ENCODE assay signal across 20 mouse cellular contexts in the genomic region with DNA sequence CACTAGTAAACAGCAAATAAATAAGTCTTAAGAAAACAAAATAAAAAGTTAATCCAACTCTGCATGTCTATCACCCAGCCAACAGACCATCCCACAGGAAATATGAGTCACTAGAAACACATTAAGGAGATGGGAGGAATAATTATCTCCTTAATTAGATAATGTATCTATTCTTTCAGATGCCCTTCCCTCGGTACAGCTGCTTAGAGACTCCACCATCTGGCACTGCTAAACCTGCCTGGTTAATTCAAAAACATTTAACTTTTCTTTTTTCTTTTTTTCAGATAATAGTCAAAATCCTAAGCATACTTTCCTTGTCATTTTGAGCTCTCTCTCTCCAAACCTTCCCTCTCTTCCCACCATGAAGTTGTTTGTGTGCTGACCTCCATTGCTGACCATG.
"Had no signal": no experiment of that assay in that cellular context is flagged by ENCODE, and none has a peak within 500 bp of the region (broad histone marks: within the 10 kb centered on the region; RNA-seq: fewer than 3 reads in every experiment).

No protein-coding gene starts in this region.

- H3K4me1 ChIP-seq: kidney, embryonic 15.5 days; limb, embryonic 12.5 days; limb, embryonic 15.5 days; midbrain, embryonic 12.5 days; midbrain, embryonic 15.5 days; neural tube, embryonic 13.5 days had no signal

- H3K27ac ChIP-seq: kidney, embryonic 15.5 days; limb, embryonic 12.5 days; limb, embryonic 15.5 days; liver, embryonic 14.5 days; macrophage; midbrain, embryonic 12.5 days; midbrain, embryonic 15.5 days; neural tube, embryonic 13.5 days; stomach, postnatal 0 days had no signal

- H3K27me3 ChIP-seq: kidney, embryonic 15.5 days; limb, embryonic 12.5 days; limb, embryonic 15.5 days; midbrain, embryonic 12.5 days; midbrain, embryonic 15.5 days; neural tube, embryonic 13.5 days had no signal

- DNase-seq: kidney, adult 8-10 months; kidney, postnatal 10 days; kidney, postnatal 36 days; left cerebral cortex, postnatal 4 days; liver, postnatal 0 days; lung, embryonic 14.5 days; retina, postnatal 1 day; right cerebral cortex, postnatal 4 days; thymus, adult 2 months; thymus, postnatal 14 days had no signal

- H3K36me3 ChIP-seq: kidney, embryonic 15.5 days; limb, embryonic 12.5 days; limb, embryonic 15.5 days; midbrain, embryonic 12.5 days; midbrain, embryonic 15.5 days; neural tube, embryonic 13.5 days had no signal

- H3K4me3 ChIP-seq: kidney, embryonic 15.5 days; limb, embryonic 12.5 days; limb, embryonic 15.5 days; midbrain, embryonic 12.5 days; midbrain, embryonic 15.5 days; myocyte; neural tube, embryonic 13.5 days had no signal
